Mouse (Mus musculus): ENCODE measurements around the gene Wdfy3.

DNA sequence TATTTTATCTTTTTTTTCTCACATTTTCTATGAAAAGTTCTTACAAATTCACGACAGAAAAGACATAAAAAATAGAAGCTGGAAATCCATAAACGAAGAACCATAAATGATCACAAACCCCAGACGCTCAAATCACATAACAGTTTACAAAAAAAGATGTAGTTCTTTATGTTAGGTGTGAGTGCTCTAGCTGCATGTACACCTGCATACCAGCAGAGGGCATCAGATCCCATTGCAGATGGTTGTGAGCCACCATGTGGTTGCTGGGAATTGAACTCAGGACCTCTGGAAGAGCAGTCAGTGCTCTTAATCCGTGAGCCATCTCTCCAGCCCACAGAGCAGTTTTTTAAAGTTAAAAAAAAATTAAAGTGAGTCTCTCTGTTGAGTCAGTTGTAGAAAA lies 25.9 kb upstream of the Wdfy3 start:
- TF ChIP-seq EP300 (IDR thresholded peaks at IDR 0.05; ENCODE audit: low read depth) (no peak), CTCF (IDR thresholded peaks at IDR 0.05; ENCODE audit: low read depth) (no peak)

Data from heart, postnatal 0 days (tissue).